Mouse (Mus musculus) c-Kit-positive CD71-positive TER-119-negative erythroid progenitor cells, embryonic 14.5 days (primary cell): ENCODE data around the gene Insl6.

Source experiments
- DNase-seq: peaks from one replicate; pipeline ENCODE4 v3.0.0-alpha.2; 2013; ENCODE audit warnings: low read depth

Insl6 gene

GRCm38 (mm10) chr19:29354895-29355877 lies 30.0 kb upstream of the Insl6 start:
- peak; percentile 83 for DNase-seq

- DNase-seq, result no peak
These were observed 25.8 kb upstream of the Insl6 start for GRCm38 (mm10) chr19:29350991-29351390.

- no peak for DNase-seq
These were observed 20.5 kb upstream of the Insl6 start for GRCm38 (mm10) chr19:29345636-29346035.

- DNase-seq, result no peak
These were observed 19.7 kb upstream of the Insl6 start for GRCm38 (mm10) chr19:29344868-29345267.

- DNase-seq, result no peak
These were observed 17.1 kb upstream of the Insl6 start for GRCm38 (mm10) chr19:29342281-29342680.

GRCm38 (mm10) chr19:29341029-29341428 lies 15.9 kb upstream of the Insl6 start:
- DNase-seq, result no peak

GRCm38 (mm10) chr19:29336624-29337023 lies 11.5 kb upstream of the Insl6 start:
- DNase-seq, result no peak

- no peak for DNase-seq
These were observed 9.1 kb upstream of the Insl6 start, which contains the start of gene Rln1 for GRCm38 (mm10) chr19:29334068-29334745. Gene Rln1, minus strand, starts transcription at chr19:29334670.

GRCm38 (mm10) chr19:29326822-29327552 lies 1.8 kb upstream of the Insl6 start:
- no peak for DNase-seq

GRCm38 (mm10) chr19:29326396-29326795 lies 1.2 kb upstream of the Insl6 start:
- no peak for DNase-seq

- DNase-seq, result no peak
These were observed 660 bp upstream of the Insl6 start for GRCm38 (mm10) chr19:29325852-29326180.

- DNase-seq, result no peak
These were observed 1.6 kb downstream of the Insl6 start for GRCm38 (mm10) chr19:29323416-29324049.

GRCm38 (mm10) chr19:29312661-29313060 lies 12.5 kb downstream of the Insl6 start:
- DNase-seq, result no peak

- no peak for DNase-seq
These were observed 13.4 kb downstream of the Insl6 start for GRCm38 (mm10) chr19:29311791-29312190.

GRCm38 (mm10) chr19:29308832-29309231 lies 16.3 kb downstream of the Insl6 start:
- no peak for DNase-seq

GRCm38 (mm10) chr19:29302119-29302518 lies 23.0 kb downstream of the Insl6 start:
- DNase-seq, result no peak

- DNase-seq, result no peak
These were observed 24.2 kb downstream of the Insl6 start for GRCm38 (mm10) chr19:29300919-29301318.

GRCm38 (mm10) chr19:29297366-29297765 lies 27.8 kb downstream of the Insl6 start:
- DNase-seq, result no peak

GRCm38 (mm10) chr19:29296166-29296565 lies 29.0 kb downstream of the Insl6 start:
- no peak for DNase-seq

GRCm38 (mm10) chr19:29294756-29295155 lies 30.4 kb downstream of the Insl6 start:
- no peak for DNase-seq

GRCm38 (mm10) chr19:29292546-29292945 lies 32.6 kb downstream of the Insl6 start:
- DNase-seq, result no peak

- no peak for DNase-seq
These were observed 33.6 kb downstream of the Insl6 start for GRCm38 (mm10) chr19:29291532-29291931.
